Mouse (Mus musculus) forebrain, embryonic 14.5 days (tissue): ENCODE measurements at regions not wholly inside any gene's neighbourhood (a gene's known extent, or its start where the extent isn't known, plus 50 kb on each side); places are given as distances from the start of the nearest gene placed in this dataset.

ENCODE experiments used
- ATAC-seq: fragments of 200-750 bp; cut with Nextera tagmentation; 2 replicates; pipeline ENCODE4 v1.8.0; 2017; ENCODE audit warnings: mild to moderate bottlenecking, moderate library complexity
- DNase-seq: peaks from one replicate; pipeline ENCODE4 v3.0.0-alpha.2; 2015; ENCODE audit warnings: low spot score
- H3K27ac ChIP-seq: fragments of 300-500 bp; sonication (generic); 2 replicates; pipeline ENCODE4 v1.5.1; 2014; ENCODE audit warnings: low read depth, mild to moderate bottlenecking, control low read depth, low read length, moderate library complexity
- H3K27me3 ChIP-seq: fragments of 300-500 bp; sonication (generic); replicated peaks from 2 replicates; pipeline ENCODE4 v1.6.1; 2014; ENCODE audit warnings: low read length, control low read depth, mixed read lengths; ENCODE audit not compliant: control insufficient read depth, insufficient read depth
- H3K36me3 ChIP-seq: fragments of 300-500 bp; sonication (generic); 2 replicates; pipeline ENCODE4 v1.6.1; 2014; ENCODE audit warnings: low read length, control low read depth; ENCODE audit not compliant: control insufficient read depth, insufficient read depth
- H3K4me1 ChIP-seq: fragments of 300-500 bp; sonication (generic); 2 replicates; pipeline ENCODE4 v1.6.1; 2014; ENCODE audit warnings: antibody characterized with exemption, low read length, control low read depth; ENCODE audit not compliant: control insufficient read depth, insufficient read depth
- H3K4me2 ChIP-seq: fragments of 300-500 bp; sonication (generic); 2 replicates; pipeline ENCODE4 v1.6.1; 2014; ENCODE audit warnings: mild to moderate bottlenecking, control low read depth, low read length
- H3K4me3 ChIP-seq: fragments of 300-500 bp; sonication (generic); 2 replicates; pipeline ENCODE4 v1.5.1; 2014; ENCODE audit warnings: low read depth, low read length, control low read depth
- H3K9ac ChIP-seq: fragments of 300-500 bp; sonication (generic); 2 replicates; pipeline ENCODE4 v1.6.1; 2014; ENCODE audit warnings: mild to moderate bottlenecking, low read length, control low read depth, moderate library complexity
- H3K9me3 ChIP-seq: fragments of 300-500 bp; sonication (generic); replicated peaks from 2 replicates; pipeline ENCODE4 v1.6.1; 2016; ENCODE audit warnings: low read length, control low read depth, mixed read lengths; ENCODE audit not compliant: control insufficient read depth
- WGBS: fragments of 180-500 bp; shearing (Covaris S2); extraction: QIAGEN DNeasy Blood & Tissue Kit; methylation state at CpG from one replicate; pipeline ENCODE4 v1.1.7; 2014; 5-methylcytosine and 5-hydroxymethylcytosine counted together

DNA sequence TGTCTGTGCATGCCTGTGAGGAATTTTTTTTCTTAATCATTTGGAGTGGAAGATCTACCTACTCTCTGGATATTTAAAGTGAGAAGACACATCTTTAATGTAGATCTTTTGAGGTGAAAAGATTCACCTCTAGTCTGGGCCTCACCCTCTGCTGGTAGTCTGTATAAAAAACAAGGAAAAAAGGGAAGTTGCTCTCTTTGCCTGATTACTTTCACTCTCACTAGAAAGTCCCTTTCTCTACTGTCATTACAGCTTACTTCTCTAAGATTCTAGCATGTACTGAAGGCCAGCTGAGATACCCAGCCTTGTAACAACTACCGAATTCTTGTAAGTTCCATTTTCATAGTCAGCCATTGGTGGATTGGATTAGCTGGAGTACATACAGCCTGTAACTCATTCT, 3791.9 kb downstream of the 9330182O14Rik start:
- DNase-seq, result no peak
- Histone ChIP-seq H3K27me3 (no peaks in the 10 kb centered on the region), H3K9ac (no peak overlapping the region), H3K9me3 (no peaks in the 10 kb centered on the region), H3K4me2 (no peak overlapping the region), H3K36me3 (no peaks in the 10 kb centered on the region), H3K4me3 (no peak overlapping the region), H3K4me1 (no peaks in the 10 kb centered on the region), H3K27ac (no peak overlapping the region)
- 96% methylated on average over 1 of the region's 1 CpGs for WGBS
- ATAC-seq, result no peak

DNA sequence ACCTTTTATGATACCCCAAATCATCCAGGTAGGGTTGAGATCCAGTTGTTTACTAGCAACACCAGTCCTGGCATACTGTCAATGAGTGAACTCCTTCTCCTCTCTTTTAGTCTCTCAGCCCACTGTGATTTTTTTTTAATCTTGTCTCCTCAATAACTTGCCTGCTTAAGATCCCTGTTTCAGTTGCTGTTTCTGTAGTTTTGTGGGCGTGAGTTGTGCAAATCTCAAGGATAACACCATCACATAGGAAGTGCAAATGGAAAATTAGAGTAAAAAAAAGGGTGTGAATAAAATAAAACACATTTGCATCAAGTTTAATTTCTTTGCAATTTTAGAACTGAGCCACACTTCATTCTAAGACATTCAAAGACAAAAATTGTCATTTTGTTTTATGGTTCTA, 3799.4 kb downstream of the 9330182O14Rik start:
- H3K4me2 ChIP-seq, result no peak overlapping the region
- no peak overlapping the region for H3K9ac ChIP-seq
- no peaks in the 10 kb centered on the region for H3K36me3 ChIP-seq
- no peaks in the 10 kb centered on the region for H3K27me3 ChIP-seq
- no peak for ATAC-seq
- DNase-seq, result no peak
- no peak overlapping the region for H3K4me3 ChIP-seq
- no peak overlapping the region for H3K27ac ChIP-seq
- WGBS, result 77% methylated on average over 1 of the region's 1 CpGs
- H3K9me3 ChIP-seq, result no peaks in the 10 kb centered on the region
- no peaks in the 10 kb centered on the region for H3K4me1 ChIP-seq

DNA sequence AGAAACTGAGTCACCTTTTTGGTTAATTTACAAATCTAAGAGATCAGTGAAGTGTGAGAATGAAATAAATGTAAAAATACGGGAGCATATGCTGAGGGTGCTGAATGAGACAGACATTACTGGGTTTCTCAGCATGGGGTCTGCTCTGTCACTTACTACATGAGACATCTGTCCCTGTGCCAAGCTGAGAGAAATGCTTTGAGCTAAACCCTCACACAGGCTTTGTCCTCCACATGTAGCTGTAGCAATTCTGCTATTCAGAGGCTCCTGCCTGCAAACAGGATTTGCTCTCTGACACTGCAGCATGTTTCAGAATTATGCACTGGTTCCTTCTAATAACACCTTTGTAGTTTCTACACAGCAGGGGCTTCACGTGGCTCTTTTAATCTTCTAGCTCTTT, 3806.3 kb downstream of the 9330182O14Rik start:
- no peaks in the 10 kb centered on the region for H3K36me3 ChIP-seq
- DNase-seq (peak; percentile 96), ATAC-seq (peak; percentile 89)
- H3K4me2 ChIP-seq, result no peak overlapping the region
- no peaks in the 10 kb centered on the region for H3K9me3 ChIP-seq
- no peaks in the 10 kb centered on the region for H3K27me3 ChIP-seq
- H3K4me1 ChIP-seq, result peaks cover 20% of the 10 kb centered on the region
- H3K4me3 ChIP-seq, result no peak overlapping the region
- 4% methylated on average over 2 of the region's 2 CpGs for WGBS
- H3K27ac ChIP-seq, result peak overlapping the region; percentile 78
- H3K9ac ChIP-seq, result no peak overlapping the region

DNA sequence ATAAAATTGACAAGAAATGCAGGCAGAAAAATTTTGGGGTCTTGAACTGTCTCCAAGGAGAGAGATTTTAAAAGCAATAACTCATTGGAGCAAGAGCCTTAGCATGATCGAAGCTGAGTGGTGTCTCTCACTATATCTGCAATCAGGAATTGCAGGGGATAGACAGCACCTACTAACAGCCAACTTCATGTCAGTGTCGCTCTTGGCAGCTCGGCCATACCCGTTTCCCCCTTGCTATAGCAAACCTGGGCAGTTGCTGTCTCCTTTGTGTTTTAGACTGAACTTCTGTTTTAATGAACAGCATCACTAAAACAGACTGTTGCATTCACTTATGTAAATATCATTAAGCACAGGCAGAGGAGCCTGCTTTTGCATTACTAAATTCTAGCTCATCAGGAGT, 3806.7 kb downstream of the 9330182O14Rik start:
- H3K4me3 ChIP-seq, result no peak overlapping the region
- no peaks in the 10 kb centered on the region for H3K9me3 ChIP-seq
- peak overlapping the region; percentile 18; the same call in 1 of the 2 replicates for H3K4me2 ChIP-seq
- ATAC-seq (peak; percentile 79), DNase-seq (peak; percentile 67)
- no peak overlapping the region for H3K9ac ChIP-seq
- peak overlapping the region; percentile 78 for H3K27ac ChIP-seq
- peaks cover 20% of the 10 kb centered on the region for H3K4me1 ChIP-seq
- H3K36me3 ChIP-seq, result no peaks in the 10 kb centered on the region
- no peaks in the 10 kb centered on the region for H3K27me3 ChIP-seq
- WGBS, result 35% methylated on average over 4 of the region's 4 CpGs

DNA sequence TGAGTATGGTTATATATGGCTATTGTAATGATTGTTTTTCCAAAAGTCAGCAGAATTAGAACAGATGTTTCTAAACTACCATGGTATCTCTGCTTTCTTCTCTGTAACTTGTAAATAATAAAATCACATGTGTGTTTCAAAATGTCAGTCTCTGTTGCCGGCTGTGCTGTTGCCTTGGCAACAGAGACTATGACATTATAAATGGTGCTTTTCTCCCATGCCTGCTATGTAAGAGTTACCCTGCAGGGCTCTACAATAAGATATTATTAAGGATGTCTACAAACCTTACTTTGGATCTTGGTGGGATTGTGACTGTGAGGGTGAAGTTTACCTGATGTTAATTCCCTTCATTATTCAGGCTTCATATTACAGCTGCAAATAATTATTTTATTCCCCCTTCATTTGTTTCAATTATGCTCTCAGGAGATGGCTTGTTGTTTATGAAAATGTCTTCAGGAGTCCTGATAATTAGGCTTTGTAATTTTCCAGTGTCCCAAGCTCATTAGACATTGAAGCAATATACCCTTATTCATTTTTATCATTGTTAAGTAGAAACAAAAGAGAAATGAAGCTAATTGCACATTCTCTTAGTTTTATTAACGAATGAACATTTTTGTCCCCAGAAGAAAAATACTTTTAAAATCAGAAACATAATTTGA, 3808.0 kb downstream of the 9330182O14Rik start:
- ATAC-seq, result peak; percentile 37; the same call in 1 of the 2 replicates
- peak; percentile 80 for DNase-seq

DNA sequence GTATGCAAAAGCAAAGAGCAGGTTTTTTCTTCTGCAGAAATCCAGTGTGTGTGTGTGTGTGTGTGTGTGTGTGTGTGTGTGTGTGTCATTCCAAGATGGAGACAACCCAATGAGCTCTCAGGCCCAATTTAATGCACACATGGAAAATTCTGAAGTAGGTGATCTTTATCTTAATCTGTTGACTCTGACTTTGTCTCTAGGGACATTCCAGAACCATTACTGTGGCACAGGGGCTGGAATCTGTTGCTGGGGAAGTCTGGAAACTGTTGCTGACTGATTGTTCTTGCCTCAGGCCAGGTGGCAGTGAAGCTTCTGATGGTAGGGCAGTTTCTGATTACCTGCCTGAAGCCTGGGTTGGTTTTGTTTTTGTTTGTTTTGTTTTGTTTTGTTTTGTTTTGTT, 3850.8 kb downstream of the 9330182O14Rik start:
- ATAC-seq (no peak), DNase-seq (no peak)
- Histone ChIP-seq H3K9ac (no peak overlapping the region), H3K27ac (no peak overlapping the region), H3K4me2 (no peak overlapping the region), H3K36me3 (no peaks in the 10 kb centered on the region), H3K4me3 (no peak overlapping the region), H3K4me1 (no peaks in the 10 kb centered on the region), H3K27me3 (no peaks in the 10 kb centered on the region), H3K9me3 (no peaks in the 10 kb centered on the region)

More for the DNA sequence above, 3808.0 kb downstream of the 9330182O14Rik start:
- no peak overlapping the region for H3K4me3 ChIP-seq
- no peaks in the 10 kb centered on the region for H3K27me3 ChIP-seq
- H3K27ac ChIP-seq, result no peak overlapping the region
- H3K4me1 ChIP-seq, result peaks cover 20% of the 10 kb centered on the region
- 16% methylated on average over 2 of the region's 2 CpGs for WGBS
- H3K9ac ChIP-seq, result no peak overlapping the region
- no peak overlapping the region for H3K4me2 ChIP-seq
- no peaks in the 10 kb centered on the region for H3K9me3 ChIP-seq
- no peaks in the 10 kb centered on the region for H3K36me3 ChIP-seq

DNA sequence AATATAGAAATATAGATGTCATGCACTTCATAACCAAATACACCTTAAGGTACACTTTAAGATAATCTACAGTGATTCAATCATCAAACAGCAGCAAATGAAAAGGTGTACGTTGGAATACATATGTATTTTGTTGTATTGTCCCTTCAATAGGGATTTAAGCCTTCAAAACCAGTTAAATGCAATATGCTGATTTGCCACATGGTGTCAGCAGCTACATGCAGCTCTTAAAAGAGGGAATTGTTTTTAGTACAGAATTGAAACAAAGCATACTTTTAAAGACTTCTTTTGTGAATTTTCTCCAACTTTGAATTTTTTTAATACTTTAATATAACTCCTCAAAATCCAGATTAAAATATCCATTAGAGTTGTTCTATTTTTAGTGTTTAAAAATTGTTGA, 3857.1 kb downstream of the 9330182O14Rik start:
- H3K9me3 ChIP-seq, result no peaks in the 10 kb centered on the region
- ATAC-seq (peak; percentile 50; the same call in 1 of the 2 replicates), DNase-seq (peak; percentile 84)
- H3K4me1 ChIP-seq, result no peaks in the 10 kb centered on the region
- H3K9ac ChIP-seq, result no peak overlapping the region
- WGBS, result 19% methylated on average over 1 of the region's 1 CpGs
- no peaks in the 10 kb centered on the region for H3K36me3 ChIP-seq
- H3K27ac ChIP-seq, result no peak overlapping the region
- H3K4me3 ChIP-seq, result no peak overlapping the region
- no peaks in the 10 kb centered on the region for H3K27me3 ChIP-seq
- H3K4me2 ChIP-seq, result no peak overlapping the region

DNA sequence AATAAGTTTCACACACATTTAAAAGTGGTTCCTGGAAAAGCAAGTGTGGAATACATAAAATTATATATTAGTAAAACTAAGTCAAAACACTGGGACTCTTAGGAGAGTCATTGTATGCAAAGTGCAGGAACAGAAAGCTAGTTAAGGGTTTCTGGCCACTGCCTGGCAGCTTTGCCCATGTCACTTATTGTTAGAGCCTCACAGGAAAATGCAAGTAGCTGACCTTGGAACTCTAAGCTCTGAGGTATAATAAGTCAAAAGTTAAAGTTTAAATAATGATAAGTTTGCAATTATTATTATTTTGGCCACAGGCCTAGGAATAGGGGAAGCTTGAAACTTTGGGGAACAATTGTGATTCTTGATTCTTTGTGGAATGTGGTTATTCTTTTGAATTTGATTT, 3858.8 kb downstream of the 9330182O14Rik start:
- H3K4me2 ChIP-seq, result no peak overlapping the region
- H3K27ac ChIP-seq, result no peak overlapping the region
- H3K9me3 ChIP-seq, result no peaks in the 10 kb centered on the region
- no peaks in the 10 kb centered on the region for H3K36me3 ChIP-seq
- no peak overlapping the region for H3K4me3 ChIP-seq
- H3K9ac ChIP-seq, result no peak overlapping the region
- H3K27me3 ChIP-seq, result no peaks in the 10 kb centered on the region
- DNase-seq, result no peak
- H3K4me1 ChIP-seq, result no peaks in the 10 kb centered on the region
- ATAC-seq, result no peak

DNA sequence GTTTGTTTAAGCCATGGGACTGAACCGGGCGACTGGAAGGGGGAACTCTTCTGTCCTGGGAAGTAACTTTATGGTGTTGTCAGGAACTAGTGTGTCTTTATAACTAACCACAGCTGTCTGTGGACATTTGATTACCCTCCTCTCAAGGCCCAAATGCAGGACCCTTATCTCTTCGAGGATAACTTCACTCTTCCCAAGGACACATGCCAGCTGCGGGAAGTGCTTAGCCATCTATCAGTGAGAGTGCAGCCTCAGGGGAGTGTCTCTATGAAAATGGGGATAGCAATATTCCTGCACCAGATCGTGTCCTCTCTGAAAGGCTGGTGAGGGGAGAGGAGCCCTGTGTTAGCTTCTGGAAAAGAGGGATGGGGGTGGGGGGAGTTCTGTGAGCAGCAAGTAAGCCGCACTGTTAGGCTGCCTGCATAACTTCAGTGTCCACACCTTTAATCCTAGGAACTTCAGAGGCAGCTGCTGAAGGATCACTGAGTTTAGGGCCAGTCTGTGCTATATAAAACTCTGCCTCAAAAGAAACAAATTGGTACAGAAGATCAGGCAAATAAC, 3892.4 kb downstream of the 9330182O14Rik start:
- H3K27me3 ChIP-seq, result no peaks in the 10 kb centered on the region
- no peaks in the 10 kb centered on the region for H3K4me1 ChIP-seq
- ATAC-seq, result no peak
- H3K4me2 ChIP-seq, result no peak overlapping the region
- 71% methylated on average over 6 of the region's 6 CpGs for WGBS
- no peaks in the 10 kb centered on the region for H3K9me3 ChIP-seq
- no peaks in the 10 kb centered on the region for H3K36me3 ChIP-seq
- no peak overlapping the region for H3K27ac ChIP-seq
- no peak overlapping the region for H3K4me3 ChIP-seq
- no peak overlapping the region for H3K9ac ChIP-seq
- no peak for DNase-seq
